Mouse (Mus musculus) limb, embryonic 11.5 days (tissue): Measurements from ENCODE around the gene Galnt14. TPM values are rescaled to one million over a fixed set of nuclear protein-coding genes. Genes with fewer than 3 reads are reported as not detected.

ENCODE experiments used
- ATAC-seq: fragments of 200-750 bp; cut with Nextera tagmentation; 2 replicates; pipeline ENCODE4 v1.8.0; 2017; ENCODE audit warnings: low read depth; ENCODE audit not compliant: insufficient number of reproducible peaks, low FRiP score, low TSS enrichment
- DNase-seq: peaks from one replicate; pipeline ENCODE4 v3.0.0-alpha.2; 2015; ENCODE audit warnings: low spot score
- H3K27ac ChIP-seq: fragments of 300-500 bp; sonication (generic); replicated peaks from 2 replicates; pipeline ENCODE4 v1.5.1; 2014; ENCODE audit warnings: low read depth, mild to moderate bottlenecking, low read length
- H3K27me3 ChIP-seq: fragments of 300-500 bp; sonication (generic); 2 replicates; pipeline ENCODE4 v1.6.1; 2014; ENCODE audit warnings: mild to moderate bottlenecking, low read length, mixed read lengths; ENCODE audit not compliant: control insufficient read depth, insufficient read depth
- H3K36me3 ChIP-seq: fragments of 300-500 bp; sonication (generic); 2 replicates; pipeline ENCODE4 v1.6.1; 2014; ENCODE audit warnings: mild to moderate bottlenecking, low read length, moderate library complexity, mixed read lengths; ENCODE audit not compliant: control insufficient read depth, insufficient read depth
- H3K4me1 ChIP-seq: fragments of 300-500 bp; sonication (generic); 2 replicates; pipeline ENCODE4 v1.6.1; 2014; ENCODE audit warnings: low read length, mixed read lengths; ENCODE audit not compliant: control insufficient read depth, insufficient read depth
- H3K4me2 ChIP-seq: fragments of 300-500 bp; sonication (generic); 2 replicates; pipeline ENCODE4 v1.6.1; 2014; ENCODE audit warnings: low read depth, mild to moderate bottlenecking, moderate library complexity; ENCODE audit not compliant: severe bottlenecking
- H3K4me3 ChIP-seq: fragments of 300-500 bp; sonication (generic); 2 replicates; pipeline ENCODE4 v1.5.1; 2014; ENCODE audit warnings: low read depth, low read length
- H3K9ac ChIP-seq: fragments of 300-500 bp; sonication (generic); 2 replicates; pipeline ENCODE4 v1.6.1; 2014; ENCODE audit warnings: mild to moderate bottlenecking, low read length
- H3K9me3 ChIP-seq: fragments of 300-500 bp; sonication (generic); 2 replicates; pipeline ENCODE4 v1.6.1; 2016; ENCODE audit warnings: low read length; ENCODE audit not compliant: control insufficient read depth
- WGBS: fragments of 180-500 bp; shearing (Covaris S2); extraction: QIAGEN DNeasy Blood & Tissue Kit; methylation state at CpG from one replicate; pipeline ENCODE4 v1.1.7; 2014; 5-methylcytosine and 5-hydroxymethylcytosine counted together
- polyA plus RNA-seq: library from polyadenylated mRNA; unstranded; fragments of >200 nt; fragmentation: Nextera tagmentation; extraction: Ambion mirVana; gene quantifications from 2 replicates; pipeline ENCODE4 v1.2.1, GENCODE M21; 2014

Gene Galnt14
- polyA plus RNA-seq, 1 experiment from 2014 or later: 1.4 TPM

GRCm38 (mm10) chr17:73548783-73549566, 161.3 kb downstream of the Galnt14 start:
- H3K9ac ChIP-seq: no peak overlapping the region
- ATAC-seq (peak; percentile 31; the same call in 1 of the 2 replicates), DNase-seq (no peak)
- no peak overlapping the region for H3K27ac ChIP-seq
- no peak overlapping the region for H3K4me3 ChIP-seq
- H3K4me1 ChIP-seq: no peaks in the 10 kb centered on the region
- H3K9me3 ChIP-seq: no peaks in the 10 kb centered on the region
- H3K36me3 ChIP-seq: no peaks in the 10 kb centered on the region
- 52% methylated on average over 12 of the region's 12 CpGs for WGBS
- no peaks in the 10 kb centered on the region for H3K27me3 ChIP-seq
- H3K4me2 ChIP-seq: no peak overlapping the region

GRCm38 (mm10) chr17:73548119-73548518, 162.1 kb downstream of the Galnt14 start:
- no peak overlapping the region for H3K9ac ChIP-seq
- no peaks in the 10 kb centered on the region for H3K27me3 ChIP-seq
- no peaks in the 10 kb centered on the region for H3K9me3 ChIP-seq
- H3K4me3 ChIP-seq: no peak overlapping the region
- no peak overlapping the region for H3K27ac ChIP-seq
- ATAC-seq (no peak), DNase-seq (no peak)
- H3K36me3 ChIP-seq: no peaks in the 10 kb centered on the region
- H3K4me1 ChIP-seq: no peaks in the 10 kb centered on the region
- WGBS: 53% methylated on average over 7 of the region's 7 CpGs
- H3K4me2 ChIP-seq: no peak overlapping the region

- WGBS: 62% methylated on average over 2 of the region's 2 CpGs
These were observed 162.8 kb downstream of the Galnt14 start for GRCm38 (mm10) chr17:73547483-73547882.

GRCm38 (mm10) chr17:73541911-73542310, 168.3 kb downstream of the Galnt14 start:
- WGBS: 86% methylated on average over 9 of the region's 9 CpGs

More at GRCm38 (mm10) chr17:73547483-73547882, 162.8 kb downstream of the Galnt14 start:
- Histone ChIP-seq H3K27me3 (no peaks in the 10 kb centered on the region), H3K4me1 (no peaks in the 10 kb centered on the region), H3K27ac (no peak overlapping the region), H3K9ac (no peak overlapping the region), H3K36me3 (no peaks in the 10 kb centered on the region), H3K4me2 (no peak overlapping the region), H3K4me3 (no peak overlapping the region), H3K9me3 (no peaks in the 10 kb centered on the region)
- DNase-seq: no peak
- no peak for ATAC-seq

GRCm38 (mm10) chr17:73541233-73541570, 169.1 kb downstream of the Galnt14 start:
- DNase-seq: no peak
- H3K4me3 ChIP-seq: no peak overlapping the region
- no peak overlapping the region for H3K27ac ChIP-seq
- H3K4me2 ChIP-seq: no peak overlapping the region
- H3K36me3 ChIP-seq: no peaks in the 10 kb centered on the region
- no peaks in the 10 kb centered on the region for H3K9me3 ChIP-seq
- H3K27me3 ChIP-seq: no peaks in the 10 kb centered on the region
- H3K4me1 ChIP-seq: no peaks in the 10 kb centered on the region
- ATAC-seq: no peak
- no peak overlapping the region for H3K9ac ChIP-seq
- 0% methylated on average over 1 of the region's 1 CpGs for WGBS

More at GRCm38 (mm10) chr17:73541911-73542310, 168.3 kb downstream of the Galnt14 start:
- Histone ChIP-seq H3K4me2 (no peak overlapping the region), H3K9me3 (no peaks in the 10 kb centered on the region), H3K27me3 (no peaks in the 10 kb centered on the region), H3K9ac (no peak overlapping the region), H3K27ac (no peak overlapping the region), H3K4me1 (no peaks in the 10 kb centered on the region), H3K36me3 (no peaks in the 10 kb centered on the region), H3K4me3 (no peak overlapping the region)
- no peak for ATAC-seq
- DNase-seq: no peak

- H3K36me3 ChIP-seq: no peaks in the 10 kb centered on the region
- H3K9me3 ChIP-seq: no peaks in the 10 kb centered on the region
- no peaks in the 10 kb centered on the region for H3K27me3 ChIP-seq
- H3K4me1 ChIP-seq: no peaks in the 10 kb centered on the region
- no peak overlapping the region for H3K27ac ChIP-seq
- no peak overlapping the region for H3K9ac ChIP-seq
- H3K4me2 ChIP-seq: no peak overlapping the region
- no peak overlapping the region for H3K4me3 ChIP-seq
- ATAC-seq (no peak), DNase-seq (no peak)
- 19% methylated on average over 14 of the region's 14 CpGs for WGBS
These were observed 169.6 kb downstream of the Galnt14 start for GRCm38 (mm10) chr17:73540409-73541232.

GRCm38 (mm10) chr17:73531896-73532295, 178.4 kb downstream of the Galnt14 start:
- 83% methylated on average over 2 of the region's 2 CpGs for WGBS
- Histone ChIP-seq H3K27me3 (no peaks in the 10 kb centered on the region), H3K4me1 (no peaks in the 10 kb centered on the region), H3K9me3 (no peaks in the 10 kb centered on the region), H3K36me3 (no peaks in the 10 kb centered on the region), H3K4me2 (no peak overlapping the region), H3K9ac (no peak overlapping the region), H3K27ac (no peak overlapping the region), H3K4me3 (no peak overlapping the region)
- ATAC-seq (no peak), DNase-seq (no peak)

GRCm38 (mm10) chr17:73522169-73522568, 188.1 kb downstream of the Galnt14 start:
- no peak overlapping the region for H3K4me3 ChIP-seq
- H3K9me3 ChIP-seq: no peaks in the 10 kb centered on the region
- no peaks in the 10 kb centered on the region for H3K4me1 ChIP-seq
- H3K27ac ChIP-seq: no peak overlapping the region
- no peak for ATAC-seq
- DNase-seq: no peak
- H3K36me3 ChIP-seq: no peaks in the 10 kb centered on the region
- H3K9ac ChIP-seq: no peak overlapping the region
- H3K27me3 ChIP-seq: no peaks in the 10 kb centered on the region
- H3K4me2 ChIP-seq: no peak overlapping the region
- 83% methylated on average over 7 of the region's 7 CpGs for WGBS
